Mouse (Mus musculus): ENCODE data around the gene Gm10031.

The Gm10031 gene

DNA sequence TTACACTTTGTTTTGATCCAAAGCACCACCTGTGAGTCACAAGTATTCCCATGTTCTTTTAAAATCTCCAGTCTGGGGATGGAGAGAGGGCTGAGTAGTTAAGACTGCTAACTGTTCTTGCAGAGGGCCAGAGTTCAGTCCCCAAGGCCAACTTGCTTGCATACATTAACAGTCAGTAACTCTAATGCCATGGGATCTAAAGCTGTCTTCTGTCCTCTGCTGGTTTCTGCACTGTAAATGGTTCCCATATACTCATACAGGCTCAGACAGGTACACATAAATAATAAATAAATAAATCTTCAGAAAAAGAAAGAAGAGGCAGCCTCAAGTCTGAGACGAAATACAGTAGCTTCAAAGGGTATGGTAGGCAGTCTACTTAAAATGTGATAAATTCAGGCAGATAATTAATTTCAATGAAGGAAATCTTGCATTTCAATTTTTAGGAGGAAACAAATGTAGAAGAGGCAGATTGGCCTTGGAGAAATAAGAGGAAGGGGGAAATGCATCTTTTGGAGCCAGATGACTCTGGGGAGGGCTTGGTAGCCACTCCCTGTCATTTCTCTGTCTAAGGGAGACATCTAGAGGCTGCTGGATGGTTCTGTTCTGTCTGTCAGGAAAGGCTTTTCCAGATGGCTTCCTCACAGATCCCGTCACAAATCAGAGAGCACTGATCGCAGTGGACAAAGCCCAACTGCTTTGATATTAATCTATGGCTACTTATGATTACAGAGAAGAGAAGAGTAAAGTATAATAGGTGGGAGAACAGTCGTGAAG is 16.2 kb downstream of the Gm10031 start:
- DNase-seq (ENCODE audit: low read depth, low spot score) = peak; percentile 23

- no peak for DNase-seq (ENCODE audit: low read depth, low spot score)
Measured at GRCm38 (mm10) chr1:156543999-156544398, 20.2 kb downstream of the Gm10031 start.

- DNase-seq (ENCODE audit: low read depth, low spot score) = peak; percentile 90
Measured at GRCm38 (mm10) chr1:156558024-156558930, 34.5 kb downstream of the Gm10031 start, which contains the start of gene Abl2. TSS of gene Abl2 (plus strand) at chr1:156558786.

DNA sequence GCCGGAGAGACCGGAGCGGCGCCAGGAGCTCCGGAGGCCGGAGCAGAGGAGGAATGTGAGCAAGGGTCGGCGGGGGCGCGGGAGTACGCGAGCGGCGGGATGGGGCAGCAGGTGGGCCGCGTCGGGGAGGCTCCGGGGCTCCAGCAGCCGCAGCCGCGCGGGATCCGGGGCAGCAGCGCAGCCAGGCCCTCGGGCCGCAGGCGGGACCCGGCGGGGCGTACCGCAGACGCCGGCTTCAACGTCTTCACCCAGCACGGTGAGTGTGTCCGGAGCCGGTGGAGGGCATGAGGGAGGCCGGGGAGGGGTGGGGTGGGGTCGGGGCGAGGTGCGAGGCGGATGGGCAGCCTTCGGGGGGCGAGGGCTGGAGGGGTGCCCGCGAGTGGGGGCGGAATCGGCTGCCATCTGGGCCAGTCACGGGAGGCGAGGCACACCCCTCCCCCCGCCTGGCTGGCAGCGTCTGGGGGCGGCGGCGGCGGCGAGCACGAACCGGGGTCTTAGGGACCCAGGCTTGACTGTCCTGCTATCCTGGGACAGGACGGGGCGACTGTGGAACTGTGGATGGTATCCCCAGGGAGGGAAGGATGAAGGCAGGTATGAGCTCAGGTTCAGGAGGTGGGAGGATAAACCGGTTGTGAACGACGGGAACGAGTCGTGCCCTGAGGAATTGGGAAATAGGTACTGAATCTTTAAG is 35.3 kb downstream of the Gm10031 start:
- peak; percentile 37 for DNase-seq (ENCODE audit: low read depth, low spot score)

- DNase-seq (ENCODE audit: low read depth, low spot score) = no peak
Measured at GRCm38 (mm10) chr1:156559641-156560020, 35.8 kb downstream of the Gm10031 start.

- DNase-seq (ENCODE audit: low read depth, low spot score) = no peak
Measured at GRCm38 (mm10) chr1:156560500-156560899, 36.7 kb downstream of the Gm10031 start.

- DNase-seq (ENCODE audit: low read depth, low spot score) = peak; percentile 71
Measured at GRCm38 (mm10) chr1:156565328-156565727, 41.5 kb downstream of the Gm10031 start.

- peak; percentile 87 for DNase-seq (ENCODE audit: low read depth, low spot score)
Measured at GRCm38 (mm10) chr1:156566132-156566531, 42.3 kb downstream of the Gm10031 start.

DNA sequence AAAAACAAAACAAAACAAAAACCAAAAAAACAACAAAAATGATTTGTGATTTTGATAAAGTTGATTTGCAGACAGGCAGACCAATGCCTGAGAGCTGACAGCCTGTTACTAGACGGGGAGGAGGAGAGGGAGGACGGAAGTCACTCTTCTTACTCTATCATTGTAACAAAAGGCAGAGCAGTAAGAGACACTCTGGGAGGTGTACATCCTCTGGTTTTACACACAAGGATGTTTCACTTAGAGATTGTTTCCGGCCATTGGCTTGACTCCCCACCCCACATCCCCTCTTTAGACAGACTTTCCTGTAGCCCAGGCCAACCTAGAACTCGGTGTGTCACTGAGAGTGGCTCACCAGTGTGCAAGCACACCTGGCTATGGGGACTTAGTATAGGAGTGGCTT is 45.8 kb downstream of the Gm10031 start:
- no peak for DNase-seq (ENCODE audit: low read depth, low spot score)

- no peak for DNase-seq (ENCODE audit: low read depth, low spot score)
Measured at GRCm38 (mm10) chr1:156572952-156573351, 49.1 kb downstream of the Gm10031 start.

All from ES-CJ7 (cell line).